Mouse (Mus musculus): ENCODE results near the gene Efcab11. TPM values are rescaled to one million over a fixed set of nuclear protein-coding genes. Genes with fewer than 3 reads are reported as not detected.
A peak's percentile ranks its signal among the peaks of the same experiment; 100 is the strongest.

The Efcab11 gene
- total RNA-seq, 2 experiments from 2014 or later: 0.30 to 0.33 TPM

DNA sequence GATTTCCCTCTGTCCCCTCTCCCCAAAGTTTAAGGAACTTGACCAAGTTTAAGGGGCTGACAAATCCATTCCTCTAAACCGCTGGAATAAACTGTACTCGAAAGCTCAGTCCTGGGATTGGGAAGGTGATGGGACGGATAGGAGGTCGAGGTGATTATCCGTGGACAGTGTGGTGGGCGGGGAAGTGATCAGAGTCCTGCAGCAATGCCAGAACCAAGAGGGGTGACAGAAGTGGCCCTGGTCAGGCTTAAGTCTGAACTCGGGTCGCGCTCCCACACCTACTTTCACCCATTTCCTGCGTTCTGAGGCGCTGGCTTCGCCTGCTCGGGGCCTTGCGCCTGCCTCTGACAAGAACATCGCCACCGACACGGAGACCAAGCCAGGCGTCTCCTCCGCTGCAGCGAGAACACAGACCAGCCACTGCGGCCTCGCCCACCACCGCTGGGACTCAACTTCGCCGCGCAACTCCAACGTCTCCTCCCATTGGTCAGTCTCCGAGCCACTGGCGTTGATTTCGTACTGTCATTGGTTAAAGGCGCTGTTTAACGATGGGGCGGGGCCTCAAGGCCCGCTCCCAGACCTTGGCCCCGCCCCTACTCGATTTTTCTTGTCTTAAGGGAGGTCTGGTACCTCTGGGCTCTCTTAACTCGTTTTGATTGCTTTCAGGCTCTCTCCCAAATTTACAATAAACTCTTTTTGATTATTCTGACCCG lies 1.1 kb downstream of the Efcab11 start:
- DNase-seq (ENCODE audit: low spot score in 2 of 2): peak; percentile 74 to 87

- DNase-seq (ENCODE audit: low spot score in 2 of 2): no peak
Observed at GRCm38 (mm10) chr12:99874609-99875008, 9.6 kb downstream of the Efcab11 start.

DNA sequence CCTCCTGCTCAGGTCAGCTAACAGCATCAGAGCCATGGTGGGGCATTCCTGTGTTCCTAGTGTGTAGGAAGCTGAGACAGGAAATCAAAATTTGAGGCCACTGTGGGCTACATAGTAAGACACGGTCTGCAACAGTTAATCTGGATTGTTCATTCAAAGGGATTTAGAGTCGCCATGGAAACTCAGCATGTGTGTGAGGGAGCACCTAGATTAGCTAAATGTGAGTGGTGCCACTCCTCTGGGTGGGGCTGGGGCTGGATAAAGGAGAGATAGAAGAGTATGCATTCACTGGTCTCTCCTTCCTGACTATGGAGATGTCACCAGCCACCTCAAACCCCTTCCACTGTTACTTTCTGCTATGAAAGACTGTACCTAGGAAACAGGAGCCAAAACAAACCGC lies 10.8 kb downstream of the Efcab11 start:
- no peak for DNase-seq (ENCODE audit: low spot score in 2 of 2)

DNA sequence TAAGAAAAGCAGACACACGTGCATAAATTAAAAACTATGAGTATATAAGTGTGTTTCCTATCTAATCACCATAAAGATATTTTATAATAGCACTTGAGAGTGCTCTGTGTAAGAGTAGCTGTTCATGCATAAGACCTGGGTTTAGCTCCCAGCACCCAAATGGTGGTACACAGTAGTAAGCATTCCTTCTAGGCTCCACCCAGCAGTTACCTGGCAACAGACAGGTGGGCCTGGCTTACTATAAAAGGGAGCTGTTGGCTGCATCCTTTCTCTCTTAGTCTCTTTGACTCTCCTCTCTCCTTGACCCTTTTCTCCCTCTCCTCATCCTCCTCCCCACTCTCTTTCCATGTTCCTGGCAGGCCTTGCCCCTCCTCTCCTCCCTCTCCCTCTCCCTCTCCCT lies 15.4 kb downstream of the Efcab11 start:
- DNase-seq (ENCODE audit: low spot score in 2 of 2): no peak

DNA sequence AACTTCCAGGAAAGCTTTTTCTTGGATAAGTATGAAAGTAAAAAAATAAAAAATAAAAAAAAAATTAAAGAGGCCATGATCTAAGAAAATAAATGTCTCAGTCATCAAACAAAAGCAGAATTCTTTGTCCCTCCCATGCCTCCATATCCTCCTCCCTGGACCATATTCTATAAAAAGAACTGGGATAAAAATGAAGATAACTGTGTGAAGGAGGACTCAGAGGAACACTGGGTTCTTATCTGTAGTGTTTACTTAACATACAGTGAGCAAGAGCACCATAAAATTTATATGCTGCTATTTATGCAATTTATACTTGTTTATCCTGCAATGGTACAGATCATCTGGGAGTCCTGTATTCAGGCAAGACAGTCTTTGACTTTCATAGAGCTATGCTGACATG lies 19.6 kb downstream of the Efcab11 start:
- DNase-seq (ENCODE audit: low spot score in 2 of 2): no peak

GRCm38 (mm10) chr12:99860981-99861380 lies 23.3 kb downstream of the Efcab11 start:
- peak in 1 of 2 experiments; percentile 57 for DNase-seq (ENCODE audit: low spot score in 2 of 2)

GRCm38 (mm10) chr12:99859391-99860100 lies 24.7 kb downstream of the Efcab11 start:
- DNase-seq (ENCODE audit: low spot score in 2 of 2): peak in 1 of 2 experiments; percentile 41

- DNase-seq (ENCODE audit: low spot score in 2 of 2): no peak
Observed at GRCm38 (mm10) chr12:99858664-99859063, 25.6 kb downstream of the Efcab11 start.

GRCm38 (mm10) chr12:99856011-99856410 lies 28.2 kb downstream of the Efcab11 start:
- no peak for DNase-seq (ENCODE audit: low spot score in 2 of 2)

DNA sequence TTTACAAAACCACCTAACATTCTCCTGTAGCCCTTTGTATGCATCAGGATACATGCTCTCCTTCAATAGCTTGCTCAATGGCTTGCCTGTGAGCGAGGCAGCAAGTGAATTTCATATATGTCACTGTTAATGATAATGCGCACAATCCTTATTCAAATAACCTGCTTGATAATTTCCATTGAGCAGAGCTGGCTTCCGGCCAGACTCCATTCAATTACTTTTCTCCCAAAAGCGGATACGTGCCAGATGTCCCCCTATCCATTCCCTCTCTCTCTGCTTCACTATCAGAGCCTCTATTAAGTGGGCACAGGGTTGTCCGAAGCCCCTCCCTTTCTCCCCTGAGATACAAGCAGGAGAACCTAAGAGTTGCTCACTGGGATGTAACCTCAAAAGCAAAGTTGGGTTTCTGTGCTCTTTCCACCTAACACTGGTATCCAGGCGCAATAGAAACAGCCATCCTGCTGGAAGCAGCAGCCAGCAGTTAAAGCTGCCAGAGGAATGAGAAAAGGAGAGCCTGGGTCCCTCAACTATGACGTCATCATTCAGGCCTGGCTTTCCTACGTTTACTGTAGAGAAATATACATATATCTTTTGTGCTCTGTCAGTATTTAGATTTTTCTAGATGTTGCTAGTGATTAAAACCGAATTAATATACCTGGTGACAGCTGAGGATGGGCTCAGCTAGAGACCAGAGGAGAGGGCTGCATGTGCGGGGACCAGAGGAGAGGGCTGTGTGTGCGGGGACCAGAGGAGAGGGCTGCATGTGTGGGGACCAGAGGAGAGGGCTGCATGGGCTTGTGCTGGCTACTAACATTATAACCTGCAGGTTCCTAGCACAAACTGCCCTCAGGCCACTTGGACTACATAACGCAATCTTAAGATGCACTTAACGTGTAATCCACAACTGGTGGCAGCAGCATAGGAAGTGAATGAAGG lies 30.6 kb downstream of the Efcab11 start:
- no peak for DNase-seq (ENCODE audit: low spot score in 2 of 2)

GRCm38 (mm10) chr12:99849996-99850395 lies 34.2 kb downstream of the Efcab11 start:
- no peak for DNase-seq (ENCODE audit: low spot score in 2 of 2)

DNA sequence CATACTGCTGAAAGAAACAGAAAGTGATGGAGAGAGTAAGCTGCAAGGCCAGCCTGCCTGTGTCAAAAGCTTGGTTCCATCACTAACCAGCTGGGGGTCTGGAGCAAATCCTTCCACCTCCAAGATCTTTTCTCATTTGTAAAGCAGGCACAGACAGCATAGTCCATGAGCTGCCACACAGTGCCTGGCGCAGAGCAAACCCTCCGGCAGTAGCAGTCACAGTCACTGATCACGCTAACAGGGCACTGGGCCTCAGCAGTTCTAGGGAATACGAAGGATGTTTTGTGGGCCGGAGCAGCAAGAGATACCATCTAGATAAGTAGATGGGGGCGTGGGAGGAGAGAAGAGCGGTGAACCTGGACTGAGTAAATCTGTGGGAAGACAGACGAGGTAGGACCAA lies 39.3 kb downstream of the Efcab11 start:
- no peak for DNase-seq (ENCODE audit: low spot score in 2 of 2)

DNA sequence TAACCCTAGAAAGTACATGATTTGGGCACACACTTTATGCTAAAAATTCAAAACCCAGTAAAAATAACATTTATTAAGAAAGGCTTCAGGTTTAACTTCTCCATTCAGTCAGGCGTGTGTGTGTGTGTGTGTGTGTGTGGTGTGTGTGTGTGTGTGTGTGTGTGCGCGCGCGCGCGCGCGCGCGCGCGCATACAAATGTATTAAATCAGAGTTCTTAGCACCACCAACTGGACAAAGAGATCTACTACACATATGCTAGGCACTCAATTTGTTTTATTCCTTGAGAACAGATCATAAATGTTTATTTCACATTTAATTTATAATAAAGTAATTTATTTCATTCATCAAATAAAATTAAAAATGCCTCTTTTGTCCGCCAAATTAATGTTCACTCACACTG lies 45.5 kb downstream of the Efcab11 start:
- peak in 1 of 2 experiments; percentile 50 for DNase-seq (ENCODE audit: low spot score in 2 of 2)

GRCm38 (mm10) chr12:99838109-99838508 lies 46.1 kb downstream of the Efcab11 start:
- DNase-seq (ENCODE audit: low spot score in 2 of 2): no peak

- no peak for DNase-seq (ENCODE audit: low spot score in 2 of 2)
Observed at GRCm38 (mm10) chr12:99837528-99837927, 46.7 kb downstream of the Efcab11 start.

GRCm38 (mm10) chr12:99836404-99837131 lies 47.7 kb downstream of the Efcab11 start:
- DNase-seq (ENCODE audit: low spot score in 2 of 2): peak; percentile 39 to 75

GRCm38 (mm10) chr12:99833476-99833875 lies 50.8 kb downstream of the Efcab11 start:
- DNase-seq (ENCODE audit: low spot score in 2 of 2): no peak

DNA sequence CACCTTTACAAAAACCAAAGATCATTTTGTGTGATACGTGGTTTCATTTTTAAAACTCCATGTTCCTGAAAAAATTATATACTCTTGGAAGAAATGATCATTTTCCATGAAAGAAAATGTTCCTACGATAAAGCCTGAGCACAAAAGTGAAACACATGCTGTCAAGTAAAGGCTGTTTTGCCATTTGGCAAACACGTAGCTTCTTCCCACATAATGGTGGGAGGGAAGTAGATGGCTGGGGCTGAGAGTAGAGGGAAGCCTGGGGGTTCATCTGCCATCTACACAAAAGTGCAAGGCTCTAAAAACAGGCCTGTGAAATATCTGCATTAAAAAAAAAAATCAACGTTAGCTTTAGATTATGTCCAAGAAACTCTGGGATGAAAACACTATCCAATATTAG lies 61.6 kb downstream of the Efcab11 start:
- peak in 1 of 2 experiments; percentile 51 for DNase-seq (ENCODE audit: low spot score in 2 of 2)

DNA sequence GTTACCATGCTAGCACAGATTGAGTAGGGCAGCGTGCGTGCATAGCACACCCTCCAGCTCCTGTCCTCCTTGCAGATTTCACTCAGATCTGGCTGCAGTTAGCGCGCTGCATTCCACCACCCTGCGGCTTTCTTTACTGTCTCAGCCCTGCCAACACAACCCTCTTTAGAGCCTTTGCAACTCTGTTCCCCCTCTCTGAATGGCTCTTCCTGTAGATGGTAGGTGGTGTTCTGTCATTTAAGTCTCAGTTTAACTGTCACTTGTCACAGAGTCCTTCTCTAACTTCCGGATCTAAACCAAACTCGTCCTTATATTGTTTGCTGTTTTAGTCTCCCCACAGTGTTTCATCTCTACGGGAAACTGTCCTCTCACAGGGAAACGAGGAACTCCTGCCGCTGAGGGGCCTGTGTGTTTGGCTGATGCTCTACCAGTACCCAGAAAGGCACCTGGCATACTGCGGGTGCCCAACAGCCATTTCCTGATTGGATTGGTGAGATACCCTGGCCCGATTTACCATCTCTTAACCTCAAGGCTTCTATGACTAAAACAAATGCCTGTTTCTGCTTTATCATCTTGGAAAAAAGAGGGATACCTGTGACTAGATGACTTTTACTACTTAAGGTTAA lies 62.8 kb downstream of the Efcab11 start:
- no peak for DNase-seq (ENCODE audit: low spot score in 2 of 2)

DNA sequence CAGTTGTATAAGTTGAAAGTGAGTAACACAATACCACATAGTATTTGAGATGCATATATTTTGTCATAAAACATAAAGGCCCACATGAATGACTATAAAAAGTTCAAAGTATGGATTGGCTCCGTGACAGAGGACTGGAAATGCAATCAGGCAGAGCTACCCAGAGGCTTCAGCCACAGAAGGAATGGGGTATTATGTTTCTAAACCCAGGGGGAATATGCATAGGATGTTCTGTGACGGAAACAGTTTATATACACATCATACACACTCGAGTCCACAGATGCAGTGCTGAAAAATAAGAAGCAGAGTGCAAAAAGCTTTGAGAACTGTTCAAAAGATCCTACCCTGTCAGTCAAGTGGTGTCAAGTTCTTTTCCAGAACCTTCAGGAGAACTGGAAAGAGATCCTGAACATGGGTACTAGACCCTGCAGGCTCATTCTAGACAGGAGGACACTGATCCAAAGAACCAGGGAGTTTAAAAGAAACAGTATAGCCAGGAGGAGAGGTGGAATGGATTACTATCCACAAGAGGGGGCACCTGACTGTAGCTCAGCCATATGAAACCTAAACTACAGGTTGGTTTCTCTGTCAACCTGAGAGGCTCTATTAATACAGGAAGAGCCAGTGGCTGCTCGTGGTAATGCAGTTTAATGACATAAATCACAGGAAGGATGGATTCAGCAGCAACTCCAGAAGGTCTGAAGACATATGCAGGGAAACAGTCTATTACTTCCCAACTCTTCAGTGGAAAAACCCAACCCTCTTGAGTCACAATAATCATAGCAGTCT lies 64.9 kb downstream of the Efcab11 start:
- DNase-seq (ENCODE audit: low spot score in 2 of 2): no peak
